Mouse (Mus musculus) lung, adult 2 months (tissue): ENCODE results near the gene Nkain2.

Experiments used
- CTCF ChIP-seq: fragments of 200-500 bp; IDR thresholded peaks from 2 replicates; pipeline ENCODE4 v1.5.1; 2011; ENCODE audit warnings: mild to moderate bottlenecking, low read length, control low read depth; ENCODE audit not compliant: insufficient read depth
- POLR2A ChIP-seq: fragments of 200-500 bp; IDR thresholded peaks from 2 replicates; pipeline ENCODE4 v1.6.1; 2011; ENCODE audit warnings: low read depth, mild to moderate bottlenecking, control low read depth, low read length, borderline replicate concordance; ENCODE audit errors: extremely low read depth

GRCm38 (mm10) chr10:32815210-32815883 lies 74.9 kb downstream of the Nkain2 start:
- no peak for TF ChIP-seq POLR2A
- no peak for TF ChIP-seq CTCF
